Mouse (Mus musculus): ENCODE measurements at regions not wholly inside any gene's neighbourhood (a gene's known extent, or its start where the extent isn't known, plus 50 kb on each side); places are given as distances from the start of the nearest gene placed in this dataset.

GRCm38 (mm10) chr12:51128274-51128673 lies 219.6 kb upstream of the G2e3 start:
- TF ChIP-seq POLR2A (IDR thresholded peaks at IDR 0.05; ENCODE audit: low read depth, low read length) (no peak), CTCF (IDR thresholded peaks at IDR 0.05; ENCODE audit: extremely low read depth, insufficient read depth, insufficient read length, insufficient replicate concordance) (no peak)
- Histone ChIP-seq H3K4me3 (ENCODE audit: extremely low read depth, insufficient read depth, insufficient read length) (no peak overlapping the region), H3K27ac (ENCODE audit: insufficient read depth, low read length) (no peak overlapping the region)

GRCm38 (mm10) chr12:51118781-51119180 lies 229.1 kb upstream of the G2e3 start:
- DNase-seq (ENCODE audit: low read depth in 1 of 2, low spot score in 2 of 2) = no peak
- WGBS = 95% methylated on average over 10 of the region's 10 CpGs
- Histone ChIP-seq H3K4me1 (ENCODE audit: control insufficient read depth, insufficient read depth, insufficient read length) (no peaks in the 10 kb centered on the region), H3K27ac (ENCODE audit: insufficient read depth, low read length) (no peak overlapping the region), H3K36me3 (ENCODE audit: control insufficient read depth, insufficient read depth, low read length) (no peaks in the 10 kb centered on the region), H3K4me3 (ENCODE audit: extremely low read depth, insufficient read depth, insufficient read length) (no peak overlapping the region), H3K27me3 (ENCODE audit: control insufficient read depth, insufficient read depth, low read length) (no peaks in the 10 kb centered on the region)
- no peak for TF ChIP-seq CTCF (IDR thresholded peaks at IDR 0.05; ENCODE audit: extremely low read depth, insufficient read depth, insufficient read length, insufficient replicate concordance)
- no peak for TF ChIP-seq POLR2A (IDR thresholded peaks at IDR 0.05; ENCODE audit: low read depth, low read length)

More at GRCm38 (mm10) chr12:51128274-51128673, 219.6 kb upstream of the G2e3 start:
- no peaks in the 10 kb centered on the region for H3K36me3 ChIP-seq (ENCODE audit: control insufficient read depth, insufficient read depth, low read length)
- no peaks in the 10 kb centered on the region for H3K27me3 ChIP-seq (ENCODE audit: control insufficient read depth, insufficient read depth, low read length)
- H3K4me1 ChIP-seq (ENCODE audit: control insufficient read depth, insufficient read depth, insufficient read length) = no peaks in the 10 kb centered on the region
- DNase-seq (ENCODE audit: low read depth in 1 of 2, low spot score in 2 of 2) = no peak

- DNase-seq (ENCODE audit: low read depth in 1 of 2, low spot score in 2 of 2) = no peak
- no peak for TF ChIP-seq CTCF (IDR thresholded peaks at IDR 0.05; ENCODE audit: extremely low read depth, insufficient read depth, insufficient read length, insufficient replicate concordance)
- TF ChIP-seq POLR2A (IDR thresholded peaks at IDR 0.05; ENCODE audit: low read depth, low read length) = no peak
- H3K27me3 ChIP-seq (ENCODE audit: control insufficient read depth, insufficient read depth, low read length) = no peaks in the 10 kb centered on the region
- 89% methylated on average over 14 of the region's 14 CpGs for WGBS
- H3K36me3 ChIP-seq (ENCODE audit: control insufficient read depth, insufficient read depth, low read length) = no peaks in the 10 kb centered on the region
- no peak overlapping the region for H3K27ac ChIP-seq (ENCODE audit: insufficient read depth, low read length)
- H3K4me1 ChIP-seq (ENCODE audit: control insufficient read depth, insufficient read depth, insufficient read length) = no peaks in the 10 kb centered on the region
- no peak overlapping the region for H3K4me3 ChIP-seq (ENCODE audit: extremely low read depth, insufficient read depth, insufficient read length)
Observed at GRCm38 (mm10) chr12:51118021-51118694, 229.7 kb upstream of the G2e3 start.

- no peak for TF ChIP-seq CTCF (IDR thresholded peaks at IDR 0.05; ENCODE audit: extremely low read depth, insufficient read depth, insufficient read length, insufficient replicate concordance)
- no peak for TF ChIP-seq POLR2A (IDR thresholded peaks at IDR 0.05; ENCODE audit: low read depth, low read length)
- no peak overlapping the region for H3K27ac ChIP-seq (ENCODE audit: insufficient read depth, low read length)
- no peaks in the 10 kb centered on the region for H3K4me1 ChIP-seq (ENCODE audit: control insufficient read depth, insufficient read depth, insufficient read length)
- H3K27me3 ChIP-seq (ENCODE audit: control insufficient read depth, insufficient read depth, low read length) = no peaks in the 10 kb centered on the region
- H3K36me3 ChIP-seq (ENCODE audit: control insufficient read depth, insufficient read depth, low read length) = no peaks in the 10 kb centered on the region
- H3K4me3 ChIP-seq (ENCODE audit: extremely low read depth, insufficient read depth, insufficient read length) = no peak overlapping the region
- DNase-seq (ENCODE audit: low read depth in 1 of 2, low spot score in 2 of 2) = no peak
- WGBS = 84% methylated on average over 8 of the region's 8 CpGs
Observed at GRCm38 (mm10) chr12:51117436-51118020, 230.3 kb upstream of the G2e3 start.

- no peak overlapping the region for H3K4me3 ChIP-seq (ENCODE audit: extremely low read depth, insufficient read depth, insufficient read length)
- no peaks in the 10 kb centered on the region for H3K36me3 ChIP-seq (ENCODE audit: control insufficient read depth, insufficient read depth, low read length)
- no peaks in the 10 kb centered on the region for H3K4me1 ChIP-seq (ENCODE audit: control insufficient read depth, insufficient read depth, insufficient read length)
- H3K27me3 ChIP-seq (ENCODE audit: control insufficient read depth, insufficient read depth, low read length) = no peaks in the 10 kb centered on the region
- TF ChIP-seq POLR2A (IDR thresholded peaks at IDR 0.05; ENCODE audit: low read depth, low read length) (no peak), CTCF (IDR thresholded peaks at IDR 0.05; ENCODE audit: extremely low read depth, insufficient read depth, insufficient read length, insufficient replicate concordance) (no peak)
- no peak for DNase-seq (ENCODE audit: low read depth in 1 of 2, low spot score in 2 of 2)
- 50% methylated on average over 4 of the region's 4 CpGs for WGBS
- no peak overlapping the region for H3K27ac ChIP-seq (ENCODE audit: insufficient read depth, low read length)
Observed at GRCm38 (mm10) chr12:51111811-51112210, 236.1 kb upstream of the G2e3 start.

- TF ChIP-seq CTCF (IDR thresholded peaks at IDR 0.05; ENCODE audit: extremely low read depth, insufficient read depth, insufficient read length, insufficient replicate concordance) (no peak), POLR2A (IDR thresholded peaks at IDR 0.05; ENCODE audit: low read depth, low read length) (no peak)
- H3K27me3 ChIP-seq (ENCODE audit: control insufficient read depth, insufficient read depth, low read length) = no peaks in the 10 kb centered on the region; the same call in 1 of the 2 replicates
Observed at GRCm38 (mm10) chr12:51108044-51108443, 239.8 kb upstream of the G2e3 start.

GRCm38 (mm10) chr12:51103541-51104042 lies 244.3 kb upstream of the G2e3 start:
- WGBS = 81% methylated on average over 4 of the region's 4 CpGs
- H3K4me3 ChIP-seq (ENCODE audit: extremely low read depth, insufficient read depth, insufficient read length) = no peak overlapping the region
- no peak for DNase-seq (ENCODE audit: low read depth in 1 of 2, low spot score in 2 of 2)
- H3K27ac ChIP-seq (ENCODE audit: insufficient read depth, low read length) = no peak overlapping the region
- H3K36me3 ChIP-seq (ENCODE audit: control insufficient read depth, insufficient read depth, low read length) = no peaks in the 10 kb centered on the region
- H3K4me1 ChIP-seq (ENCODE audit: control insufficient read depth, insufficient read depth, insufficient read length) = no peaks in the 10 kb centered on the region
- no peaks in the 10 kb centered on the region; the same call in 1 of the 2 replicates for H3K27me3 ChIP-seq (ENCODE audit: control insufficient read depth, insufficient read depth, low read length)
- TF ChIP-seq CTCF (IDR thresholded peaks at IDR 0.05; ENCODE audit: extremely low read depth, insufficient read depth, insufficient read length, insufficient replicate concordance) (no peak), POLR2A (IDR thresholded peaks at IDR 0.05; ENCODE audit: low read depth, low read length) (no peak)

More at GRCm38 (mm10) chr12:51108044-51108443, 239.8 kb upstream of the G2e3 start:
- WGBS = 84% methylated on average over 5 of the region's 5 CpGs
- H3K4me1 ChIP-seq (ENCODE audit: control insufficient read depth, insufficient read depth, insufficient read length) = no peaks in the 10 kb centered on the region
- no peak overlapping the region for H3K4me3 ChIP-seq (ENCODE audit: extremely low read depth, insufficient read depth, insufficient read length)
- no peak overlapping the region for H3K27ac ChIP-seq (ENCODE audit: insufficient read depth, low read length)
- no peak for DNase-seq (ENCODE audit: low read depth in 1 of 2, low spot score in 2 of 2)
- H3K36me3 ChIP-seq (ENCODE audit: control insufficient read depth, insufficient read depth, low read length) = no peaks in the 10 kb centered on the region

All from spleen, adult 2 months (tissue).